Mouse (Mus musculus) kidney, embryonic 16.5 days (tissue): ENCODE data around the gene Bud31. TPM values are rescaled to one million over a fixed set of nuclear protein-coding genes. Genes with fewer than 3 reads are reported as not detected.
A peak's percentile ranks its signal among the peaks of the same experiment; 100 is the strongest.

ENCODE experiments used
- ATAC-seq: fragments of 200-750 bp; cut with Nextera tagmentation; 2 replicates; pipeline ENCODE4 v1.8.0; 2017; ENCODE audit warnings: moderate TSS enrichment; ENCODE audit not compliant: low FRiP score, low TSS enrichment
- H3K27ac ChIP-seq: fragments of 300-500 bp; sonication (generic); 2 replicates; pipeline ENCODE4 v1.5.1; 2014; ENCODE audit warnings: low read length
- H3K27me3 ChIP-seq: fragments of 300-500 bp; sonication (generic); 2 replicates; pipeline ENCODE4 v1.6.1; 2014; ENCODE audit warnings: low read length, control low read depth, mixed read lengths; ENCODE audit not compliant: insufficient read depth
- H3K36me3 ChIP-seq: fragments of 300-500 bp; sonication (generic); 2 replicates; pipeline ENCODE4 v1.6.1; 2014; ENCODE audit warnings: low read length, control low read depth, mixed read lengths; ENCODE audit not compliant: insufficient read depth
- H3K4me1 ChIP-seq: fragments of 300-500 bp; sonication (generic); 2 replicates; pipeline ENCODE4 v1.6.1; 2014; ENCODE audit warnings: low read length, control low read depth, mixed read lengths; ENCODE audit not compliant: insufficient read depth
- H3K4me2 ChIP-seq: fragments of 300-500 bp; sonication (generic); replicated peaks from 2 replicates; pipeline ENCODE4 v1.6.1; 2014; ENCODE audit warnings: low read depth, low read length
- H3K4me3 ChIP-seq: fragments of 300-500 bp; sonication (generic); 2 replicates; pipeline ENCODE4 v1.5.1; 2014; ENCODE audit warnings: mild to moderate bottlenecking, low read length
- H3K9ac ChIP-seq: fragments of 300-500 bp; sonication (generic); replicated peaks from 2 replicates; pipeline ENCODE4 v1.6.1; 2014; ENCODE audit warnings: low read length
- H3K9me3 ChIP-seq: fragments of 300-500 bp; sonication (generic); 2 replicates; pipeline ENCODE4 v1.6.1; 2016; ENCODE audit warnings: low read length, control low read depth
- WGBS: fragments of 180-500 bp; shearing (Covaris S2); extraction: QIAGEN DNeasy Blood & Tissue Kit; methylation state at CpG from one replicate; pipeline ENCODE4 v1.1.7; 2014; 5-methylcytosine and 5-hydroxymethylcytosine counted together
- polyA plus RNA-seq: library from polyadenylated mRNA; unstranded; fragments of >200 nt; fragmentation: Nextera tagmentation; extraction: Ambion mirVana; gene quantifications from 2 replicates; pipeline ENCODE4 v1.2.1, GENCODE M21; 2015

The Bud31 gene
- polyA plus RNA-seq, 1 experiment from 2014 or later, result 186 TPM

DNA sequence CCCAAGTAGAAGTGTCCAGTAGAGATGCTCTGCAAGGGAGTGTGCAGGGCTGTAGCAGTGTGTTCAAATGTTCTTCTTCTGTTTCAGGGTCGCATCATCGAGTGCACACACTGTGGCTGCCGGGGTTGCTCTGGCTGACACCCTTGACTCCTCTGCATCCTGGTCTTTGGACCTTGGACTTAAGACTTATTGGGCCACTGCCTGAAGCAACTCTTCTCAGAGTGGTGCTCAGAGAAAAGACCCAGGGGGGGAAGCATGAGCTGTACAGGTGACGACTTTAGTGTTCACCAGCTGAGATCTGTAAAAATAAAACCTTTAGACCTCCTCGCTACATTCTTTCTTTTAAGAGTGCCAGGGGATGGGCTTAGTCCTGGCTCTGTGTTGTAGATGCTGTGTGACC is 7.6 kb downstream of the Bud31 start:
- H3K36me3 ChIP-seq, result peaks cover 91% of the 10 kb centered on the region
- no peak overlapping the region for H3K4me2 ChIP-seq
- H3K9me3 ChIP-seq, result no peaks in the 10 kb centered on the region
- H3K27ac ChIP-seq, result no peak overlapping the region
- no peaks in the 10 kb centered on the region for H3K27me3 ChIP-seq
- H3K4me3 ChIP-seq, result no peak overlapping the region
- 89% methylated on average over 5 of the region's 5 CpGs for WGBS
- no peaks in the 10 kb centered on the region for H3K4me1 ChIP-seq
- H3K9ac ChIP-seq, result no peak overlapping the region
- ATAC-seq, result no peak

DNA sequence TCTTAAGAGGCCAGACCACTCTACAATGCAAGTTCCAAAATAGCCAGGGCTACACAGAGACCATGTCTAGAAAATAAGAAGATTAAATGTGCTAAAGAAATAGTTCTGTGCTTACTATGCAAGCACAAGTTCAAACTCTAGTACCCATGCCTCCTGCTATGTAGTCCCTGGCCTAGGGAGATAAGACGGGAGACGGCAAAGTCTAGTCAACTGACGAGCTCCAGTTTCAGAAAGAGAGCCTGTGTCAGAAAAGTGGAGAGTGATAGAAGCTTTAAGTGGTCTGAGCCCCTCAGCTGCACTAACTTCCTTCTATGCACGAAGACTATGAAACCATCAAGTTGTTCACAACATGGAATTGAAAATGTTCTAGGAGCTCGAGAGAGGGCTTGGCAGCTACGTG is 9.1 kb downstream of the Bud31 start:
- 93% methylated on average over 6 of the region's 6 CpGs for WGBS
- H3K36me3 ChIP-seq, result peaks cover 78% of the 10 kb centered on the region
- no peaks in the 10 kb centered on the region for H3K4me1 ChIP-seq
- H3K4me2 ChIP-seq, result no peak overlapping the region
- no peaks in the 10 kb centered on the region for H3K27me3 ChIP-seq
- ATAC-seq, result no peak
- no peak overlapping the region for H3K4me3 ChIP-seq
- H3K27ac ChIP-seq, result no peak overlapping the region
- H3K9ac ChIP-seq, result no peak overlapping the region
- H3K9me3 ChIP-seq, result no peaks in the 10 kb centered on the region

DNA sequence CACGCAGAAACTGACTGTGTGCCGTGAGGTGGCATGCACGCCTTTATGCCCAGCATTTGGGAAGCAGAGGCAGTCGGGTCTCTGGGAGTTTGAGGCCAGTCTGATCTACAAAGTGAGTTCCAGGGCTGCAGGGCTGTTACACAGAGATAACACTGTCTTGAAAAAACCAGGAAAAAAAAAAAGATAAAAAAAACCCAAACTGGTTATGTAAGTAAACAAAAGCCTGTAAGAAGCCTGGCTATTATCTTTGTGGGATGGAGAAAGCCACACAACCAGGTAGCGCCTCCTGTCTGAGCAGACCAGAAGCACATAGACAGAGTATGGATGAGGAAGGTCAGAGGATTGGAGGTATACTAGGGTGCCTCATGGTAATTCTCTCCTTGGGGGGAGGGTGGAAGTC is 12.5 kb downstream of the Bud31 start:
- Histone ChIP-seq H3K9ac (no peak overlapping the region), H3K4me1 (no peaks in the 10 kb centered on the region), H3K4me3 (no peak overlapping the region), H3K4me2 (no peak overlapping the region), H3K9me3 (no peaks in the 10 kb centered on the region), H3K27ac (no peak overlapping the region), H3K36me3 (peaks cover 67% of the 10 kb centered on the region), H3K27me3 (no peaks in the 10 kb centered on the region)
- no peak for ATAC-seq
- 93% methylated on average over 5 of the region's 5 CpGs for WGBS

DNA sequence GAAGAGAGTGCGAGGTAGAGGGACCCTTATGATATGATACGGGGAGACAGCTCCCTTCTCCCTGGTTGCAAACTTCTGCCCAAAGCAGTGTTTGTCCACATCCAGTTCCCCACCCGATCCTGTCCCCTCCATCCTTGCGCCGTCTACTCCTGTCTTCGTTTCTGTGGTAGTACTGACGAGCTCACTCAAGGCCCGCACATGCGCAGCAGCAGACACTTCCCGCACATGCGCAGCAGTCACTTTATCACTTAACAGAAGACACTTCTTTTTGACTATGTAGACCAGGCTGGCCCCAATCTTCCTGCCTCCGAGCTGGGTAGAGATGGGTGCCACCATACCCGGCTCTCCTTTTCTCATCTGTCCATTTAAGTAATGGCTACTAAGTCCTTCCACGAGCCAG is 21.2 kb downstream of the Bud31 start:
- Histone ChIP-seq H3K4me3 (no peak overlapping the region), H3K4me2 (no peak overlapping the region), H3K9me3 (no peaks in the 10 kb centered on the region), H3K27ac (no peak overlapping the region), H3K36me3 (peaks cover 38% of the 10 kb centered on the region), H3K4me1 (peaks cover 11% of the 10 kb centered on the region), H3K9ac (no peak overlapping the region), H3K27me3 (no peaks in the 10 kb centered on the region)
- 95% methylated on average over 14 of the region's 14 CpGs for WGBS
- ATAC-seq, result no peak

DNA sequence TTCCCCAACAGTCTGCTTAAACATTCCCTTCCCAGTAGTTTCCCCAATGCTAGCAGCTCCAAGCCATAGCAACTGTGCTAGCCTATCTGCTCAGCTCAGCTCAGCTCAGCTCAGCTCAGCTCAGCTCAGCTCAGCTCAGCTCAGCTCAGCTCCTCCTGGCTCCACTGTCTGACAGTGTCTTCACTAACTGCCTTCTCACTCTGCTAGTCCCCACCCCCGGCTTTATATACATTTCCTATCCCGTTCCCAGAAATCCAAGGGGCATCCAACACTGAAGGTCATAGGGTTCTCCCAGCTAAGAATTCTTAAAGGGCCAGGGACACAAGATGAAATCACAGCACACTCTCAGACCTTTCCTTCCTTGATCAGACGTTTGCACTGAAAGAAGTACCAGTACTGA is 24.5 kb downstream of the Bud31 start:
- 42% methylated on average over 3 of the region's 3 CpGs for WGBS
- no peaks in the 10 kb centered on the region for H3K27me3 ChIP-seq
- ATAC-seq, result no peak
- no peak overlapping the region for H3K4me3 ChIP-seq
- peaks cover 19% of the 10 kb centered on the region for H3K36me3 ChIP-seq
- H3K4me2 ChIP-seq, result no peak overlapping the region
- H3K9me3 ChIP-seq, result no peaks in the 10 kb centered on the region
- H3K9ac ChIP-seq, result peak overlapping the region; percentile 29; the same call in 1 of the 2 replicates
- no peak overlapping the region for H3K27ac ChIP-seq
- peaks cover 23% of the 10 kb centered on the region for H3K4me1 ChIP-seq

DNA sequence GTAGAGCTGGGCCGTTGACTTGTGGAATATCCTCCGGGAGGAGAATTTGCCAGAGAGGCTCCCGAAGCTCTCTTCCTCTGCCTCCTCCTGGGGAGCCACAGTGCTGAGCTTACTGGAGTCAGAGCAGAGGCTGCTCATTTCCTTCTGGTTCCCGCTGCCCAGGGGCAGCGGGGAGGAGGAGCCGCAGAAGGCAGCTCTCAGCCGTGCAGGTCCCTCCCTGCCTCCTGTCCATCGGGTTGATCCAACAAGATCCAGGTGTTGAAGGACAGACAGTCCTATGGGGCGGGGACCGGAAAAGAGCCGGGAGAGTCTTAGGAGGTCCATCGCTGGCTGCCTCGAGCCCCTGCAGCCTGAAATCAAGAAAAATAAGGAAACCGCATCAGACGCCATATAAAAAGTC is 25.0 kb downstream of the Bud31 start:
- Histone ChIP-seq H3K4me1 (peaks cover 23% of the 10 kb centered on the region), H3K4me2 (no peak overlapping the region), H3K27ac (no peak overlapping the region), H3K9ac (peak overlapping the region; percentile 29; the same call in 1 of the 2 replicates), H3K27me3 (no peaks in the 10 kb centered on the region), H3K4me3 (no peak overlapping the region), H3K9me3 (no peaks in the 10 kb centered on the region), H3K36me3 (peaks cover 21% of the 10 kb centered on the region)
- 81% methylated on average over 15 of the region's 15 CpGs for WGBS
- ATAC-seq, result no peak

DNA sequence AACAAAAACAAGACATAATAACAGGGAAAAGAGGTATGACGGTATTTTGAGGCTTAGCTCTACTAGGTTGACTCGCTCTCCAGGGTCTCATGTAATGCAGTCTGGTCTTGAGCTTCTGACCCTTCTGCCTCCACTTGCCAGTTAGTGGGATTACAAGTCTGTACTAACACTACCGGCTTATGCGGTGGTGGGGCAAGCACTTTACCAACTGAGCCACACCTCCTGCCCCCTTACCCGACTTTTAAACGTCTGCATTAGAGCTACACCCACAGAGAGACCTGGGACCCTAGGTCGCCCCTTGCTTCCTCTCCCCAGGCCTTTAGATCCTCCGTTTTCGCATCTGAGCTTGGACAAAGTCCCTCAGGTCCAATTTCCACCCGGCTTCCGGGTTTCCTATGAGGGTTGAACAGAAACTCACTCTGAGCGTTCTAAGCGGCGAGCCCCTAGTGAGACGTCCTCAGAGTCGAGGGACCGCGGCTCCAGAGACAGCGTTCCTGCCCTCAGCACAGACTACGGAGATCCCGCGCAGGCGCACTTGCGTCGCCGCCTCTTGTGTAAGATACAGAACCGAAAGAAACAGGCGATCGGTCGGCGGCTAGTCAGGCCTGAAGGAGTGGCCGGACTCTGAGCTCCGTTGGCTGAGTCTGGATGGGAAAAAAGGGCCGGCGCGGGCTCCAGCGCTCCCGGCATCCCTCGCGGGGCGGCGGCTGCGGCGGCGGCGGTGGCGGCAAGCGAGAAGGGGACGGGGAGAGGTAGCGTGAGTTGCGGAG is 26.6 kb downstream of the Bud31 start, which contains the start of the genes Ptcd1 and Cpsf4:
Gene Ptcd1 (minus strand): TSS at position 573 of the 770 bp plus-strand sequence.
Gene Cpsf4 (plus strand): TSS at position 678 of the 770 bp plus-strand sequence.
- H3K4me1 ChIP-seq, result peaks cover 23% of the 10 kb centered on the region
- WGBS, result under 1% methylated on average over 51 of the region's 51 CpGs
- H3K27me3 ChIP-seq, result no peaks in the 10 kb centered on the region
- H3K36me3 ChIP-seq, result peaks cover 33% of the 10 kb centered on the region
- peak; percentile 97 for ATAC-seq
- peak within 1 kb of the TSS; percentile 92 for H3K27ac ChIP-seq
- H3K9ac ChIP-seq, result peak within 1 kb of the TSS; percentile 96
- H3K4me3 ChIP-seq, result peak within 1 kb of the TSS; percentile 99
- no peaks in the 10 kb centered on the region for H3K9me3 ChIP-seq
- peak within 1 kb of the TSS; percentile 96 for H3K4me2 ChIP-seq

DNA sequence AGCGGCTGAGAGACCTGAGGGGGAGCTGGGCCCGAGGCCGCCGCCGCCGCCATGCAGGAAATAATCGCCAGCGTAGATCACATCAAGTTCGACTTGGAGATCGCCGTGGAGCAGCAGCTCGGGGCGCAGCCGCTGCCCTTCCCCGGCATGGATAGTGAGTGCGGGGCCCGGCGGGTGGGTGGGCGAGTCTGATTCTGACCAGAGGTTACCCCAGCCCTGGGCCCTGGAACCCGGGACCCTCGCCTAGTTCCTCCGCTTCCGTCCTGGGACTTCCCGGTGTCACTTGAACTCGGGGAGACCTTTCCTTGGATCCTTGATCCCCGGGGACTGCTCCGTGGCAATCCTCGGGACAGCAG is 27.1 kb downstream of the Bud31 start:
- 1% methylated on average over 28 of the region's 28 CpGs for WGBS
- peak overlapping the region; percentile 99 for H3K4me3 ChIP-seq
- peaks cover 37% of the 10 kb centered on the region for H3K36me3 ChIP-seq
- peak overlapping the region; percentile 96 for H3K4me2 ChIP-seq
- H3K27me3 ChIP-seq, result no peaks in the 10 kb centered on the region
- H3K9me3 ChIP-seq, result no peaks in the 10 kb centered on the region
- peaks cover 23% of the 10 kb centered on the region for H3K4me1 ChIP-seq
- peak overlapping the region; percentile 79 for H3K27ac ChIP-seq
- peak overlapping the region; percentile 96 for H3K9ac ChIP-seq
- ATAC-seq, result peak; percentile 53

DNA sequence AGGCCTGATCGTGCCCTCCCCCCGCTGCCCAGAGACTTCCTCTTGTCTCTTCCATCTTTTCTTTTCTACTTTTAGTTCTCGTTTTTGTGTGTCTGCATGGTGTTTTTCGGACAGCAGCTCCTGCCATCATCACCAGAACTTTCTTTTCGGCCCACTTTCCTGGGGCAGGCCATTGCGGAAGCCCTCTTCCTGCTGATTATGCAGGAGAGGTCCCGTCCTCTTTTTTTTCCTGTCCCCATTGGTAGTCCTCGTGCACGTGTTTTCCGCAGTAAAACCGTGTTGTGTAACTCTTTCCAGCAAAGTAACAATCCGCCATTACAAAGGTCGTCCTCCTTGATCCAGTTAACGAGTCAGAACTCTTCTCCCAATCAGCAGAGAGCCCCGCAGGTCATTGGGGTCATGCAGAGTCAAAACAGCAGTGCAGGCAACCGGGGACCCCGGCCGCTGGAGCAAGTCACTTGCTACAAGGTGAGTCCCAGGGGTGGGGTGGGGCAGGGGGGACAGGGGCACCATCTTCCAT is 38.4 kb downstream of the Bud31 start:
- no peak for ATAC-seq
- Histone ChIP-seq H3K9ac (no peak overlapping the region), H3K4me2 (no peak overlapping the region), H3K36me3 (peaks cover 84% of the 10 kb centered on the region), H3K9me3 (no peaks in the 10 kb centered on the region), H3K27ac (no peak overlapping the region), H3K4me1 (no peaks in the 10 kb centered on the region), H3K27me3 (no peaks in the 10 kb centered on the region), H3K4me3 (no peak overlapping the region)
- WGBS, result 78% methylated on average over 18 of the region's 18 CpGs

DNA sequence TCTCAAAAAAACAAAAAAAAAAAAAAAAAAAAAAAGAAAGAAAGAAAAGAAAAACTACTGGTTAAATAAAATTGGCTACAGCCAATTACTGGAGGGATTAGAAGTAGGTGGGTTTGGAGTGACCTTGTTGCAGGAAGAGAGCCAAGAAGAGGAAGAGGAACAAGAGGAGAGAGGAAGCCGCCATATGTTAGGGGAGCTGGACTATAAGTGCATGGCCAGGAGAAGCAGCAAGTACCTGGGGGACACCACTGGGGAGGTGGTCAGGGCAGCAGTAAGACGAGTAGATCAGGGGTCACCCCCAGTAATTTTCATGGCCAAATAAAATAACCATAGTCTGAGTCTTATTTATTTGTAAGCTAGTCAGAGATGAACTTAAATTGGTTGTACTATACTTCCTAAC is 45.1 kb downstream of the Bud31 start:
- H3K4me1 ChIP-seq, result peaks cover 9% of the 10 kb centered on the region
- H3K4me2 ChIP-seq, result no peak overlapping the region
- no peak overlapping the region for H3K27ac ChIP-seq
- H3K9ac ChIP-seq, result no peak overlapping the region
- peaks cover 84% of the 10 kb centered on the region for H3K36me3 ChIP-seq
- WGBS, result 87% methylated on average over 2 of the region's 2 CpGs
- no peak overlapping the region for H3K4me3 ChIP-seq
- no peak for ATAC-seq
- no peaks in the 10 kb centered on the region for H3K27me3 ChIP-seq
- H3K9me3 ChIP-seq, result no peaks in the 10 kb centered on the region
